Mouse (Mus musculus) left cerebral cortex, adult 18-20 months (tissue): ENCODE results near the gene Lats2. TPM values are rescaled to one million over a fixed set of nuclear protein-coding genes. Genes with fewer than 3 reads are reported as not detected.
"Not testable (repeated sequence)": the region's sequence is repeated elsewhere in the genome, so short reads cannot be mapped to it uniquely, and the experiment has no call there.

Source experiments
- DNase-seq, 2 experiments: peaks; one replicate each; pipeline ENCODE4 v3.0.0; 2021 to 2022; ENCODE audit warnings: low spot score in 2 of 2, mixed read lengths in 1 of 2
- total RNA-seq, 2 experiments: library from RNA; stranded (reverse); gene quantifications; 2 replicates each; pipeline ENCODE4 v1.2.3; 2021

Lats2 gene
- total RNA-seq, 2 experiments from 2014 or later, result 18.2 to 21.3 TPM

- no peak for DNase-seq
These were observed 59.2 kb downstream of the Lats2 start for GRCm38 (mm10) chr14:57699016-57699415.

GRCm38 (mm10) chr14:57696066-57696465, 62.1 kb downstream of the Lats2 start:
- DNase-seq, result no peak

- DNase-seq, result no peak
These were observed 62.6 kb downstream of the Lats2 start for GRCm38 (mm10) chr14:57695550-57695949.

GRCm38 (mm10) chr14:57694246-57694645, 63.9 kb downstream of the Lats2 start:
- DNase-seq, result no peak

- DNase-seq, result no peak
These were observed 65.6 kb downstream of the Lats2 start for GRCm38 (mm10) chr14:57692517-57693130.

GRCm38 (mm10) chr14:57691316-57691715, 66.9 kb downstream of the Lats2 start:
- no peak for DNase-seq

- DNase-seq, result no peak
These were observed 67.5 kb downstream of the Lats2 start for GRCm38 (mm10) chr14:57690681-57691080.

GRCm38 (mm10) chr14:57688066-57688465, 70.1 kb downstream of the Lats2 start:
- not testable (repeated sequence) for DNase-seq

GRCm38 (mm10) chr14:57687441-57687840, 70.7 kb downstream of the Lats2 start:
- DNase-seq, result no peak

- no peak for DNase-seq
These were observed 71.5 kb downstream of the Lats2 start for GRCm38 (mm10) chr14:57686647-57687046.

GRCm38 (mm10) chr14:57684579-57684978, 73.6 kb downstream of the Lats2 start:
- peak; percentile 36 to 56 for DNase-seq

GRCm38 (mm10) chr14:57682751-57683150, 75.4 kb downstream of the Lats2 start:
- no peak for DNase-seq

GRCm38 (mm10) chr14:57679958-57680535, 78.1 kb downstream of the Lats2 start:
- DNase-seq, result peak; percentile 81 to 87

GRCm38 (mm10) chr14:57679523-57679922, 78.7 kb downstream of the Lats2 start:
- DNase-seq, result no peak

GRCm38 (mm10) chr14:57675481-57675880, 82.7 kb downstream of the Lats2 start:
- no peak for DNase-seq

- DNase-seq, result no peak
These were observed 92.6 kb downstream of the Lats2 start for GRCm38 (mm10) chr14:57665628-57665950.

GRCm38 (mm10) chr14:57664822-57665627, 93.2 kb downstream of the Lats2 start, which contains the start of gene Xpo4:
Gene Xpo4 (minus strand): TSS chr14:57665430.
- DNase-seq, result peak; percentile 77 to 88

- DNase-seq, result no peak
These were observed 93.8 kb downstream of the Lats2 start for GRCm38 (mm10) chr14:57664311-57664821.

GRCm38 (mm10) chr14:57663630-57664029, 94.6 kb downstream of the Lats2 start:
- no peak for DNase-seq

GRCm38 (mm10) chr14:57658301-57658700, 99.9 kb downstream of the Lats2 start:
- DNase-seq, result no peak

GRCm38 (mm10) chr14:57657500-57657899, 100.7 kb downstream of the Lats2 start:
- no peak for DNase-seq

- not testable (repeated sequence) for DNase-seq
These were observed 101.7 kb downstream of the Lats2 start for GRCm38 (mm10) chr14:57656519-57656918.
